Mouse (Mus musculus) limb, embryonic 15.5 days (tissue): ENCODE measurements at regions not wholly inside any gene's neighbourhood (a gene's known extent, or its start where the extent isn't known, plus 50 kb on each side); places are given as distances from the start of the nearest gene placed in this dataset.

Source experiments
- ATAC-seq: fragments of 200-750 bp; cut with Nextera tagmentation; 2 replicates; pipeline ENCODE4 v1.8.0; 2017; ENCODE audit warnings: low read depth, moderate TSS enrichment; ENCODE audit not compliant: insufficient number of reproducible peaks, low FRiP score, low TSS enrichment
- H3K27ac ChIP-seq: fragments of 300-500 bp; sonication (generic); 2 replicates; pipeline ENCODE4 v1.5.1; 2015; ENCODE audit warnings: moderate library complexity, mild to moderate bottlenecking, inconsistent platforms
- H3K27me3 ChIP-seq: fragments of 300-500 bp; sonication (generic); 2 replicates; pipeline ENCODE4 v1.6.1; 2015; ENCODE audit warnings: inconsistent platforms
- H3K36me3 ChIP-seq: fragments of 300-500 bp; sonication (generic); 2 replicates; pipeline ENCODE4 v1.6.1; 2015; ENCODE audit warnings: inconsistent platforms
- H3K4me1 ChIP-seq: fragments of 300-500 bp; sonication (generic); 2 replicates; pipeline ENCODE4 v1.6.1; 2015; ENCODE audit warnings: inconsistent platforms
- H3K4me2 ChIP-seq: fragments of 300-500 bp; sonication (generic); 2 replicates; pipeline ENCODE4 v1.6.1; 2015; ENCODE audit warnings: mild to moderate bottlenecking, inconsistent platforms
- H3K4me3 ChIP-seq: fragments of 300-500 bp; sonication (generic); 2 replicates; pipeline ENCODE4 v1.5.1; 2015; ENCODE audit warnings: mild to moderate bottlenecking, inconsistent platforms
- H3K9ac ChIP-seq: fragments of 300-500 bp; sonication (generic); 2 replicates; pipeline ENCODE4 v1.6.1; 2015; ENCODE audit warnings: inconsistent platforms
- H3K9me3 ChIP-seq: fragments of 300-500 bp; sonication (generic); 2 replicates; pipeline ENCODE4 v1.6.1; 2016; ENCODE audit warnings: inconsistent platforms
- WGBS: fragments of 180-500 bp; shearing (Covaris S2); methylation state at CpG from one replicate; pipeline ENCODE4 v1.1.7; 2015; 5-methylcytosine and 5-hydroxymethylcytosine counted together

DNA sequence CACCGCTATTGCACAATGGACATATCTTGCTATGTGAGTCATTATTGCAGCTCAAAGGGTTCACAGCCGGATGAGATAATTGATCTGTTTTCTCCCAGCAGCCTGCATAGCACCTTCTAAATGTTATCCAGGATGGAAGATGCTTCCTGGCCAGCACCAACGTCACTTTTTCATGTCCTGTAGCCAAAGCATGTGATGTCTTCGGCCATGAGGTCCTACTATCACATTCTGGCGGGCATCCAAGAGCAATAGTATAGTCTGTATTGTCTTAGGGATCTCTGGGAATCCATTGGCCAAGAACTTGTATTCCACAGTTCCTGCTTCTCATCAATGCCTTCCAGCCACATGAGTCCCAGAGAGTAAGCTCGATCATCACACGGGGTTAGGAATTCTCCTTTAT, 70.6 kb downstream of the Npy start:
- Histone ChIP-seq H3K4me1 (no peaks in the 10 kb centered on the region), H3K36me3 (no peaks in the 10 kb centered on the region), H3K27me3 (no peaks in the 10 kb centered on the region), H3K4me3 (no peak overlapping the region), H3K27ac (no peak overlapping the region), H3K4me2 (no peak overlapping the region), H3K9ac (no peak overlapping the region), H3K9me3 (no peaks in the 10 kb centered on the region; the same call in 1 of the 2 replicates)
- 86% methylated on average over 7 of the region's 7 CpGs for WGBS
- no peak for ATAC-seq

GRCm38 (mm10) chr6:49899146-49899545, 76.6 kb downstream of the Npy start:
- H3K4me3 ChIP-seq: no peak overlapping the region
- WGBS: 92% methylated on average over 3 of the region's 3 CpGs
- no peaks in the 10 kb centered on the region for H3K36me3 ChIP-seq
- no peak overlapping the region for H3K4me2 ChIP-seq
- H3K27me3 ChIP-seq: no peaks in the 10 kb centered on the region
- no peaks in the 10 kb centered on the region; the same call in 1 of the 2 replicates for H3K4me1 ChIP-seq
- no peak overlapping the region for H3K9ac ChIP-seq
- ATAC-seq: no peak
- H3K9me3 ChIP-seq: no peaks in the 10 kb centered on the region
- no peak overlapping the region for H3K27ac ChIP-seq

- Histone ChIP-seq H3K27ac (no peak overlapping the region), H3K4me1 (no peaks in the 10 kb centered on the region; the same call in 1 of the 2 replicates), H3K9me3 (no peaks in the 10 kb centered on the region), H3K9ac (no peak overlapping the region), H3K27me3 (no peaks in the 10 kb centered on the region), H3K4me3 (no peak overlapping the region), H3K36me3 (no peaks in the 10 kb centered on the region), H3K4me2 (no peak overlapping the region)
- 58% methylated on average over 6 of the region's 6 CpGs for WGBS
- no peak for ATAC-seq
Measured at GRCm38 (mm10) chr6:49901512-49901911, 79.0 kb downstream of the Npy start.

- Histone ChIP-seq H3K4me3 (no peak overlapping the region), H3K27ac (no peak overlapping the region), H3K27me3 (no peaks in the 10 kb centered on the region), H3K9me3 (no peaks in the 10 kb centered on the region), H3K4me1 (no peaks in the 10 kb centered on the region; the same call in 1 of the 2 replicates), H3K9ac (no peak overlapping the region), H3K36me3 (no peaks in the 10 kb centered on the region), H3K4me2 (no peak overlapping the region)
- WGBS: 31% methylated on average over 6 of the region's 6 CpGs
- peak; percentile 67 for ATAC-seq
Measured at GRCm38 (mm10) chr6:49904001-49904400, 81.5 kb downstream of the Npy start.

DNA sequence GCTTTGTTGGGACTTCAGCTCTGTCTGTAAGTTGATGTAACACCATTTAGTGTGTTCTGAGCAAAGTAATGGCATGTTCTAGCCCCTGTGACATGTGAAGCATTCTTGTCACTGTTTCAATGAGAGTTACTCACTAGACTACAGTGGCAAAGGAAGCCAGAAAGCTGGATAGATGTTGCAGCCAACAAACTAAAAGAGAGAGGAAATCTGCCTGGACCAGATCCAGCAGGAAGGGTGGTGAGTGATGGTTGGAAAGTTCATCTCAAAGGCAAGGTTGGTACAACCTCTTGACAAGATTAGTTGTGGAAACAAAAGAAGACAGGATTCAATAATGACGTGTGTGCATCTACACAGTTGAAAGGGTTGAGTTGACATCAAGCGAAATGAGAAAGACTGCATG, 83.9 kb downstream of the Npy start:
- no peak for ATAC-seq

GRCm38 (mm10) chr6:49919089-49919812, 96.7 kb downstream of the Npy start:
- WGBS: 35% methylated on average over 7 of the region's 7 CpGs
- no peak for ATAC-seq
- no peak overlapping the region for H3K4me2 ChIP-seq
- no peak overlapping the region for H3K9ac ChIP-seq
- H3K4me3 ChIP-seq: no peak overlapping the region
- H3K9me3 ChIP-seq: no peaks in the 10 kb centered on the region
- H3K27ac ChIP-seq: no peak overlapping the region
- no peaks in the 10 kb centered on the region for H3K36me3 ChIP-seq
- H3K4me1 ChIP-seq: no peaks in the 10 kb centered on the region
- H3K27me3 ChIP-seq: 0 out of 2 replicates have a peak, but pooled peaks cover 2% of the 10 kb centered on the region

More for the DNA sequence above, 83.9 kb downstream of the Npy start:
- no peak overlapping the region for H3K4me2 ChIP-seq
- no peaks in the 10 kb centered on the region for H3K9me3 ChIP-seq
- no peak overlapping the region for H3K4me3 ChIP-seq
- no peak overlapping the region for H3K9ac ChIP-seq
- no peak overlapping the region for H3K27ac ChIP-seq
- H3K36me3 ChIP-seq: no peaks in the 10 kb centered on the region
- WGBS: 81% methylated on average over 2 of the region's 2 CpGs
- no peaks in the 10 kb centered on the region; the same call in 1 of the 2 replicates for H3K4me1 ChIP-seq
- no peaks in the 10 kb centered on the region for H3K27me3 ChIP-seq

GRCm38 (mm10) chr6:49919813-49920170, 97.3 kb downstream of the Npy start:
- no peak overlapping the region for H3K4me2 ChIP-seq
- 70% methylated on average over 1 of the region's 1 CpGs for WGBS
- ATAC-seq: no peak
- no peak overlapping the region for H3K27ac ChIP-seq
- no peak overlapping the region for H3K4me3 ChIP-seq
- no peaks in the 10 kb centered on the region for H3K9me3 ChIP-seq
- 0 out of 2 replicates have a peak, but pooled peaks cover 2% of the 10 kb centered on the region for H3K27me3 ChIP-seq
- H3K9ac ChIP-seq: no peak overlapping the region
- H3K36me3 ChIP-seq: no peaks in the 10 kb centered on the region
- H3K4me1 ChIP-seq: no peaks in the 10 kb centered on the region

- ATAC-seq: no peak
- Histone ChIP-seq H3K4me1 (no peaks in the 10 kb centered on the region), H3K4me3 (no peak overlapping the region), H3K9me3 (no peaks in the 10 kb centered on the region), H3K27ac (no peak overlapping the region), H3K36me3 (no peaks in the 10 kb centered on the region), H3K9ac (no peak overlapping the region), H3K4me2 (no peak overlapping the region), H3K27me3 (no peaks in the 10 kb centered on the region)
- WGBS: 73% methylated on average over 5 of the region's 5 CpGs
Measured at GRCm38 (mm10) chr6:49924296-49924695, 101.8 kb downstream of the Npy start.

- Histone ChIP-seq H3K4me2 (no peak overlapping the region), H3K9me3 (no peaks in the 10 kb centered on the region), H3K4me1 (no peaks in the 10 kb centered on the region), H3K27ac (no peak overlapping the region), H3K9ac (no peak overlapping the region), H3K36me3 (no peaks in the 10 kb centered on the region), H3K4me3 (no peak overlapping the region), H3K27me3 (no peaks in the 10 kb centered on the region)
- no peak for ATAC-seq
- WGBS: 76% methylated on average over 4 of the region's 4 CpGs
Measured at GRCm38 (mm10) chr6:49928075-49928474, 105.6 kb downstream of the Npy start.

- no peak for ATAC-seq
- Histone ChIP-seq H3K27me3 (no peaks in the 10 kb centered on the region), H3K4me1 (no peaks in the 10 kb centered on the region), H3K9me3 (no peaks in the 10 kb centered on the region), H3K4me2 (no peak overlapping the region), H3K36me3 (no peaks in the 10 kb centered on the region), H3K4me3 (no peak overlapping the region), H3K9ac (no peak overlapping the region), H3K27ac (no peak overlapping the region)
- WGBS: 14% methylated on average over 4 of the region's 4 CpGs
Measured at GRCm38 (mm10) chr6:49930104-49930503, 107.6 kb downstream of the Npy start.

- Histone ChIP-seq H3K9me3 (no peaks in the 10 kb centered on the region), H3K27me3 (no peaks in the 10 kb centered on the region), H3K4me1 (no peaks in the 10 kb centered on the region), H3K27ac (no peak overlapping the region), H3K4me3 (no peak overlapping the region), H3K4me2 (no peak overlapping the region), H3K36me3 (no peaks in the 10 kb centered on the region), H3K9ac (no peak overlapping the region)
- 85% methylated on average over 9 of the region's 9 CpGs for WGBS
- no peak for ATAC-seq
Measured at GRCm38 (mm10) chr6:49943087-49943486, 120.6 kb downstream of the Npy start.

DNA sequence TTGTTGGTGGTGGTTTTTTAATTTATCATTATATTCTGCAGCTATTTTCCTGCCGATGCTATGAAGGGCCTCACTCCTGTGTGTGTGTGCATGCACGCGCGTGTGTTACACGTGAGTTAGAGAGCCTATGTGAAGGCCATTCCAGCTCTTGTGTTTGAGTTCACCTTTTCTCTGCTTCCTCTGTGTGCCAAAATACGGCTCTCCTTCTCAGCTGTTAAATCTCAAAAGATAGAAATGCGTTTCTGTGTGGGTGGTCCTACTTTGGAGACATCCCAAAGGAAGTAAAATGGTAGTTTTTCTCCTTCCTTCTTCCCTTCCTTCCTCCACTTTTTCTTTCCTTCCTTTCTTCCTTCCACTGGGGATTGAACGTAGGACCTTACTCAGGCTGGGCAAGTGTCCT, 136.4 kb downstream of the Npy start:
- WGBS: 85% methylated on average over 8 of the region's 8 CpGs

DNA sequence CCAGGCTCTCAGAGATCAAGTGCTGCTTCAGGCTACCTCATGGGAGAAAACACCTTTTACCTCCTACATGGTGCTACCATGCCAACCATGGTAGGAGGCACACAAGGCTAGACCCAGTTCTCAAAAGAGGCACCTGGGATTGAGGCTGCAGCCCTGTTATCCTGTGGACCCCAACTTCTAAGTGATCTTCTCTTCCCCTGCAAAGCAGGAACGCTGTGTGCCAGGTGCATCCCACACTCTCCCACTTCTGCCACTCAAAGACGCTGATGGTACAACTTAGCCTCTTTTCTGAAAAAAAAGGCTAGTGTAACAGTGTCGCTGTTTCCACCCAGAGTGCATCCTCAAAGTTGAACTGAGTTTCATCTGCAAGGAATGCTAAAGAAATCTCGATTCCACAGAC, 138.7 kb downstream of the Npy start:
- no peaks in the 10 kb centered on the region for H3K9me3 ChIP-seq
- no peaks in the 10 kb centered on the region for H3K36me3 ChIP-seq
- no peak overlapping the region for H3K4me2 ChIP-seq
- no peak for ATAC-seq
- H3K27me3 ChIP-seq: peaks cover 25% of the 10 kb centered on the region
- no peak overlapping the region for H3K9ac ChIP-seq
- no peak overlapping the region for H3K4me3 ChIP-seq
- peaks cover 8% of the 10 kb centered on the region; the same call in 1 of the 2 replicates for H3K4me1 ChIP-seq
- 87% methylated on average over 4 of the region's 4 CpGs for WGBS
- H3K27ac ChIP-seq: no peak overlapping the region

More for the DNA sequence above, 136.4 kb downstream of the Npy start:
- Histone ChIP-seq H3K4me1 (no peaks in the 10 kb centered on the region), H3K9ac (no peak overlapping the region), H3K36me3 (no peaks in the 10 kb centered on the region), H3K9me3 (no peaks in the 10 kb centered on the region), H3K27me3 (peaks cover 21% of the 10 kb centered on the region), H3K4me2 (no peak overlapping the region), H3K4me3 (no peak overlapping the region), H3K27ac (no peak overlapping the region)
- no peak for ATAC-seq
